Mouse (Mus musculus) midbrain, embryonic 12.5 days (tissue): Measurements from ENCODE around the gene Myrfl. TPM values are rescaled to one million over a fixed set of nuclear protein-coding genes. Genes with fewer than 3 reads are reported as not detected.

ENCODE experiments used
- ATAC-seq: fragments of 200-750 bp; cut with Nextera tagmentation; 2 replicates; pipeline ENCODE4 v1.8.0; 2017; ENCODE audit warnings: low read depth, moderate TSS enrichment, moderate library complexity; ENCODE audit not compliant: low FRiP score
- H3K27ac ChIP-seq: fragments of 300-500 bp; sonication (generic); replicated peaks from 2 replicates; pipeline ENCODE4 v1.5.1; 2016; ENCODE audit warnings: mild to moderate bottlenecking
- H3K27me3 ChIP-seq: fragments of 300-500 bp; sonication (generic); 2 replicates; pipeline ENCODE4 v1.6.1; 2016; ENCODE audit warnings: mild to moderate bottlenecking
- H3K36me3 ChIP-seq: fragments of 300-500 bp; sonication (generic); 2 replicates; pipeline ENCODE4 v1.6.1; 2016
- H3K4me1 ChIP-seq: fragments of 300-500 bp; sonication (generic); 2 replicates; pipeline ENCODE4 v1.6.1; 2016
- H3K4me2 ChIP-seq: fragments of 300-500 bp; sonication (generic); replicated peaks from 2 replicates; pipeline ENCODE4 v1.6.1; 2016; ENCODE audit warnings: mild to moderate bottlenecking, moderate library complexity
- H3K4me3 ChIP-seq: fragments of 300-500 bp; sonication (generic); 2 replicates; pipeline ENCODE4 v1.5.1; 2016; ENCODE audit warnings: mild to moderate bottlenecking
- H3K9ac ChIP-seq: fragments of 300-500 bp; sonication (generic); replicated peaks from 2 replicates; pipeline ENCODE4 v1.6.1; 2016; ENCODE audit warnings: mild to moderate bottlenecking, moderate library complexity
- H3K9me3 ChIP-seq: fragments of 300-500 bp; sonication (generic); 2 replicates; pipeline ENCODE4 v1.6.1; 2016; ENCODE audit warnings: mild to moderate bottlenecking
- WGBS: fragments of 180-500 bp; shearing (Covaris S2); methylation state at CpG from one replicate; pipeline ENCODE4 v1.1.7; 2016; 5-methylcytosine and 5-hydroxymethylcytosine counted together
- polyA plus RNA-seq: library from polyadenylated mRNA; unstranded; fragments of >200 nt; fragmentation: Nextera tagmentation; extraction: Ambion mirVana; gene quantifications from 2 replicates; pipeline ENCODE4 v1.2.1, GENCODE M21; 2016

The Myrfl gene
- polyA plus RNA-seq, 1 experiment from 2014 or later: 0.09 TPM

- no peaks in the 10 kb centered on the region for H3K36me3 ChIP-seq
- 88% methylated on average over 21 of the region's 21 CpGs for WGBS
- 0 out of 2 replicates have a peak, but pooled peaks cover 4% of the 10 kb centered on the region for H3K4me1 ChIP-seq
- H3K4me3 ChIP-seq: no peak overlapping the region
- no peak for ATAC-seq
- H3K4me2 ChIP-seq: no peak overlapping the region
- no peak overlapping the region for H3K27ac ChIP-seq
- no peaks in the 10 kb centered on the region for H3K9me3 ChIP-seq
- no peaks in the 10 kb centered on the region for H3K27me3 ChIP-seq
- H3K9ac ChIP-seq: no peak overlapping the region
Observed at GRCm38 (mm10) chr10:116771215-116771935, 125.3 kb downstream of the Myrfl start.

DNA sequence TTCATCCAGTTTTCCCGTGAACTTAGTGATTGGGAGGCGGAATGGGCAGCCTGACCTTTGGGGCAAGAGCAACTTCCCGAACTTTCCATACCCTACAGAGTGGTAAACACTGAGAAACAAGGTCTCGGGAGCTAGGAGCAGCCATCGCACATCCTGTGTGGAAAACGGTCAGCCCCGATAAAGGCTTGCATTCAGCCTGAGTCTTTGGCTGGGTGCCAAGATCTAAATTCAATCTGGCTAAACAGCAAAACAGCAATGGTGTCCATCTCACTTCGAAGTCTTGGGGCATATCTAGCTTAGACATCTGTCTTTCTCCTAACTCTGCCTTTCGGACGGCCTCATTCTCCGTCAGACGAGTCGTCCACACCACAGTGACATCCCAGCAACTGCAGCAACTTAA is 128.1 kb downstream of the Myrfl start:
- Histone ChIP-seq H3K4me2 (no peak overlapping the region), H3K4me1 (no peaks in the 10 kb centered on the region), H3K27ac (no peak overlapping the region), H3K27me3 (no peaks in the 10 kb centered on the region), H3K4me3 (no peak overlapping the region), H3K36me3 (no peaks in the 10 kb centered on the region), H3K9ac (no peak overlapping the region), H3K9me3 (no peaks in the 10 kb centered on the region)
- WGBS: 77% methylated on average over 13 of the region's 13 CpGs
- ATAC-seq: no peak

DNA sequence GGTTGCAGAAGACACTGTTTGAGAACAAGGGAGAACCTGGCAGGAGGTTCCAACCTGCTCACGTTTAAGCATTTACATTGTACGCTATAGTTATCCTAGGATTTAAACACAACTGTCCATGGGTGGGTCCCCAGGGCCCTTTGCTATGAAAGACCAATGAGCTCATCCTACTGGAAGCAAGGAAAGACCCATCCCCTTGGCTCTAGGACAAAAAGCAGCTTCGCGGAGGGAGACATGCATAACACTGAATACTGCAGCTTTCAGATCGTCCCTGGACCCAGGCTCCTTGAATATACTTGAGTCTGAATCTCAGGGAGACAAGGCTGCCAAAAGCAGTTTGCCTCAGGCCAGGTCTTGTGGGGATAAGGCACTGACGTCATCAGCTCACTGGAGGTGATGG is 130.2 kb downstream of the Myrfl start:
- Histone ChIP-seq H3K9me3 (no peaks in the 10 kb centered on the region), H3K27me3 (no peaks in the 10 kb centered on the region), H3K4me1 (no peaks in the 10 kb centered on the region), H3K27ac (no peak overlapping the region), H3K4me2 (no peak overlapping the region), H3K36me3 (no peaks in the 10 kb centered on the region), H3K4me3 (no peak overlapping the region), H3K9ac (no peak overlapping the region)
- 85% methylated on average over 6 of the region's 6 CpGs for WGBS
- ATAC-seq: no peak

GRCm38 (mm10) chr10:116761476-116762068 is 135.1 kb downstream of the Myrfl start:
- H3K27me3 ChIP-seq: no peaks in the 10 kb centered on the region
- H3K9me3 ChIP-seq: no peaks in the 10 kb centered on the region
- H3K4me2 ChIP-seq: no peak overlapping the region
- WGBS: 68% methylated on average over 4 of the region's 4 CpGs
- H3K4me3 ChIP-seq: no peak overlapping the region
- no peak for ATAC-seq
- no peaks in the 10 kb centered on the region for H3K36me3 ChIP-seq
- H3K9ac ChIP-seq: no peak overlapping the region
- no peak overlapping the region for H3K27ac ChIP-seq
- H3K4me1 ChIP-seq: peaks cover 3% of the 10 kb centered on the region; the same call in 1 of the 2 replicates

GRCm38 (mm10) chr10:116760561-116760960 is 136.2 kb downstream of the Myrfl start:
- no peak overlapping the region for H3K9ac ChIP-seq
- H3K4me3 ChIP-seq: no peak overlapping the region
- H3K4me1 ChIP-seq: peaks cover 3% of the 10 kb centered on the region; the same call in 1 of the 2 replicates
- ATAC-seq: no peak
- H3K9me3 ChIP-seq: no peaks in the 10 kb centered on the region
- no peak overlapping the region for H3K4me2 ChIP-seq
- no peak overlapping the region for H3K27ac ChIP-seq
- 75% methylated on average over 14 of the region's 14 CpGs for WGBS
- no peaks in the 10 kb centered on the region for H3K27me3 ChIP-seq
- no peaks in the 10 kb centered on the region for H3K36me3 ChIP-seq

GRCm38 (mm10) chr10:116759816-116760215 is 136.9 kb downstream of the Myrfl start:
- Histone ChIP-seq H3K4me3 (no peak overlapping the region), H3K4me2 (no peak overlapping the region), H3K9me3 (no peaks in the 10 kb centered on the region), H3K27me3 (no peaks in the 10 kb centered on the region), H3K36me3 (no peaks in the 10 kb centered on the region), H3K9ac (no peak overlapping the region), H3K4me1 (peaks cover 3% of the 10 kb centered on the region; the same call in 1 of the 2 replicates), H3K27ac (no peak overlapping the region)
- 86% methylated on average over 4 of the region's 4 CpGs for WGBS
- ATAC-seq: no peak

DNA sequence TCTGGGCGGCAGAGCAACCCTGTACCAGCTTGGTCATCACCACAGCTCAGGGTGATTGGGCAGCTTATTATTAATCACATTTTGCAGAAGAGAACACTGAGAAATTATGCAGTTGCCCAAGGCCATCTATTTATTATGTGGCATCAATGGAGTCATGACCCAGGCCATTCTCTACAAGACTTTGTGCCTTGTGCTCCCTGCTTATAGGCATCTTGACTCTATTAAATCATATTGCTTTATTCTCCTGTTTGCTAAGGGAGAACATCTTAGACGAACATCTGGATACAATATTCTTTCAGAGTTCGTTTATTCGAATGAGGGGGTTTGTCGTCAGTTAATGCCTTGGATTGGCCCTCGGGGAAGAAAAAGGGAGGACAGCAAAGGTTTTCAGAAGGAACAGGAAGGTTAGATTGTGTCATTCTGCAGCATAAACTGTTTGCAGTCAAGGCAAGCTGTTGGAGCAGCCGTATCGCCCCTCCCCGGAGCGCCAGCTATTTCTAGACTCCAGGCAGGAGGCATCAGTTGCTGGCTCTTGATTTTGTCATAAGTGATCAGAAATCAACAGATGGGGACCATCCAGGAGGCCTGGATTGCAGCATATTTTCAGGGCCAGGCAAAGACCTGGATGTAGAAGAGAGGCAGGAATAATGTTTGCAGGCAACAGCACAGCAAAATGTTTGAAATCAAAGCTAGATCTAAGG is 140.7 kb downstream of the Myrfl start:
- Histone ChIP-seq H3K9me3 (no peaks in the 10 kb centered on the region), H3K9ac (no peak overlapping the region), H3K27ac (no peak overlapping the region), H3K4me3 (no peak overlapping the region), H3K4me2 (no peak overlapping the region), H3K4me1 (peaks cover 3% of the 10 kb centered on the region; the same call in 1 of the 2 replicates), H3K27me3 (no peaks in the 10 kb centered on the region), H3K36me3 (no peaks in the 10 kb centered on the region)
- 82% methylated on average over 10 of the region's 10 CpGs for WGBS
- ATAC-seq: no peak

DNA sequence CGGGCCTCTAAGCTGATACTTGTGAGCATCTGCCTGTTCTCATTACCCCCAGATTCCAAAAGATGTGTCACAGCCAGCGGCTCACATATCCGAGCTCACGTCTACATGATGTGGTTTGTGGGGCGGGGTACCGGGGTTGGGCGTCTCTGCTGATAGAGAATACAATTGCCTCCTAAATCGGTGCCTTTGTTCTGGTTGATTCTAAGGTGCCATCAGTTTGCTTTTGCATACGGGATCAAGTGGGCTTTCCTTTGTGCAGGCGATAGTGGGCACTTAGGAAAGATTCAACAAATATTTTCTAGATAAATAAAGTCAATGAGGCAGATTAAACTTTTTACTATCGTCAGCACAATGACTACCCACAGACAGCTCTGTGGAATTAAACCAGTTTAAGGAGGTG is 141.8 kb downstream of the Myrfl start:
- ATAC-seq: no peak
- Histone ChIP-seq H3K4me1 (no peaks in the 10 kb centered on the region), H3K27me3 (no peaks in the 10 kb centered on the region), H3K4me2 (no peak overlapping the region), H3K27ac (no peak overlapping the region), H3K9ac (no peak overlapping the region), H3K9me3 (no peaks in the 10 kb centered on the region), H3K36me3 (no peaks in the 10 kb centered on the region), H3K4me3 (no peak overlapping the region)
- WGBS: 86% methylated on average over 11 of the region's 11 CpGs

GRCm38 (mm10) chr10:116750895-116751294 is 145.8 kb downstream of the Myrfl start:
- no peaks in the 10 kb centered on the region for H3K36me3 ChIP-seq
- H3K9me3 ChIP-seq: no peaks in the 10 kb centered on the region
- no peaks in the 10 kb centered on the region for H3K27me3 ChIP-seq
- no peak overlapping the region for H3K4me2 ChIP-seq
- no peak for ATAC-seq
- no peaks in the 10 kb centered on the region for H3K4me1 ChIP-seq
- H3K27ac ChIP-seq: no peak overlapping the region
- H3K4me3 ChIP-seq: no peak overlapping the region
- WGBS: 82% methylated on average over 14 of the region's 14 CpGs
- H3K9ac ChIP-seq: no peak overlapping the region

GRCm38 (mm10) chr10:116750062-116750461 is 146.7 kb downstream of the Myrfl start:
- no peak overlapping the region for H3K4me2 ChIP-seq
- WGBS: 83% methylated on average over 6 of the region's 6 CpGs
- H3K9me3 ChIP-seq: no peaks in the 10 kb centered on the region
- no peaks in the 10 kb centered on the region for H3K4me1 ChIP-seq
- no peak overlapping the region for H3K27ac ChIP-seq
- ATAC-seq: no peak
- no peak overlapping the region for H3K9ac ChIP-seq
- no peaks in the 10 kb centered on the region for H3K27me3 ChIP-seq
- H3K36me3 ChIP-seq: no peaks in the 10 kb centered on the region
- no peak overlapping the region for H3K4me3 ChIP-seq

- H3K9ac ChIP-seq: no peak overlapping the region
- H3K27me3 ChIP-seq: no peaks in the 10 kb centered on the region
- no peaks in the 10 kb centered on the region for H3K36me3 ChIP-seq
- no peak overlapping the region for H3K27ac ChIP-seq
- H3K4me2 ChIP-seq: no peak overlapping the region
- 75% methylated on average over 4 of the region's 4 CpGs for WGBS
- ATAC-seq: no peak
- H3K9me3 ChIP-seq: no peaks in the 10 kb centered on the region
- H3K4me1 ChIP-seq: no peaks in the 10 kb centered on the region
- H3K4me3 ChIP-seq: no peak overlapping the region
Observed at GRCm38 (mm10) chr10:116748681-116749080, 148.0 kb downstream of the Myrfl start.

- Histone ChIP-seq H3K36me3 (no peaks in the 10 kb centered on the region), H3K4me3 (no peak overlapping the region), H3K27me3 (no peaks in the 10 kb centered on the region), H3K9ac (no peak overlapping the region), H3K4me1 (no peaks in the 10 kb centered on the region), H3K4me2 (no peak overlapping the region), H3K9me3 (no peaks in the 10 kb centered on the region), H3K27ac (no peak overlapping the region)
- WGBS: 72% methylated on average over 10 of the region's 10 CpGs
- no peak for ATAC-seq
Observed at GRCm38 (mm10) chr10:116746281-116747011, 150.3 kb downstream of the Myrfl start.
